Mouse (Mus musculus) neutrophil, adult 5-6 weeks (primary cell): ENCODE results near the gene Rhoa. TPM values are rescaled to one million over a fixed set of nuclear protein-coding genes. Genes with fewer than 3 reads are reported as not detected.

Experiments
- ATAC-seq: fragments of 151-379, 151-347 bp; 2 replicates; pipeline ENCODE4 v1.8.0; 2017; ENCODE audit warnings: mild to moderate bottlenecking, moderate TSS enrichment; ENCODE audit not compliant: insufficient number of reproducible peaks, poor library complexity, low FRiP score, severe bottlenecking; ENCODE audit errors: extremely low read depth
- total RNA-seq: library from RNA; stranded (forward); fragments of 200-1000 nt; gene quantifications from 2 replicates; pipeline ENCODE4 v1.2.3, GENCODE M21; 2017

Gene Rhoa
- total RNA-seq, 1 experiment from 2014 or later, result 547 TPM

DNA sequence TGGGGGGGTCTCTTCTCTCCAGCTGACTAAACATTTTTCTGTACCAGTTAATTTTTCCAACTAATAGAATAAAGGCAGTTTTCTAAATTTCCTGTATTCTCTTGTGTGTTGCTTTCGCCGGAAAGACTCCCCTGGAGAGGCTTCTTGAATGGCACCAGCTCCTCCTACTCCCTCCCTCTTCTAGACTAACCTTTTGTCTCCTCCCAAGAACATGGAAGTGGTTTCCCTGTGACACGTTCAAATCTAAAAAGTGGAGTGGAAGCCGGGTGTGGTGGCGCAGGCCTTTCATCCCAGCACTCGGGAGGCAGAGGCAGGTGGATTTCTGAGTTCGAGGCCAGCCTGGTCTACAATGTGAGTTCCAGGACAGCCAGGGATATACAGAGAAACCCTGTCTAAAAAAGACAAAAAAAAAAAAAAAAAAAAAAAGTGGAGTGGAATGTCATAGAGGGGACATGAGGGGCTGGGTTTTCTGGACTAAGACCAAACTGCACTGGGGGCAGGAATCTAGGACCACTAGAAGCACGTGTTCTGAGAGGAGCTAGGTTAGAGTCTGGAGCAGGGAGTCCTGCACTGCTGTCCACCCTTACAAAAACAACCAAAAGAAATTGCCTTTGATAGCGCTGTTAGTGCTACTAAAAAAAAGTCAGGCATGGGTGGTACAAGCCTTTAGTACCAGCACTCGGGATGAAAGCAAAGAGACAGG is 32.1 kb downstream of the Rhoa start:
- no peak for ATAC-seq

DNA sequence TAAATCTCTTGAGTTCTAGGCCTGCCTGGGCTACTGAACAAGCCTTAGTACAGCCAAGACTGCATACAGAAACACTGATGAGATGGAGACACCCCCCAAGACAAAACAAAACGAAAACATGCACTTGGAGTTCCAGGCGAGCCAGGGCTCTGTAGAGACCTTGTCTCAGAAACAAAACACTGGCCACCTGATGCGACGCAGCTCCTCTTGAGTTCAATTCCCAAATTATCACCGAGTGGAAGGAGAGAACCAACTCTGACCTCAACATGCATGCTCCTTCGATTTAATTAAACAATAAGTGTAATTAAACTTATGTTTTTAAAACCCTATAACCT is 32.6 kb downstream of the Rhoa start:
- ATAC-seq, result no peak

- ATAC-seq, result peak; percentile 72
Measured at GRCm38 (mm10) chr9:108338886-108339781, 33.2 kb downstream of the Rhoa start, which contains the start of gene Gpx1. TSS of gene Gpx1 (plus strand) at chr9:108338903.

- ATAC-seq, result no peak
Measured at GRCm38 (mm10) chr9:108339886-108340257, 33.9 kb downstream of the Rhoa start.

DNA sequence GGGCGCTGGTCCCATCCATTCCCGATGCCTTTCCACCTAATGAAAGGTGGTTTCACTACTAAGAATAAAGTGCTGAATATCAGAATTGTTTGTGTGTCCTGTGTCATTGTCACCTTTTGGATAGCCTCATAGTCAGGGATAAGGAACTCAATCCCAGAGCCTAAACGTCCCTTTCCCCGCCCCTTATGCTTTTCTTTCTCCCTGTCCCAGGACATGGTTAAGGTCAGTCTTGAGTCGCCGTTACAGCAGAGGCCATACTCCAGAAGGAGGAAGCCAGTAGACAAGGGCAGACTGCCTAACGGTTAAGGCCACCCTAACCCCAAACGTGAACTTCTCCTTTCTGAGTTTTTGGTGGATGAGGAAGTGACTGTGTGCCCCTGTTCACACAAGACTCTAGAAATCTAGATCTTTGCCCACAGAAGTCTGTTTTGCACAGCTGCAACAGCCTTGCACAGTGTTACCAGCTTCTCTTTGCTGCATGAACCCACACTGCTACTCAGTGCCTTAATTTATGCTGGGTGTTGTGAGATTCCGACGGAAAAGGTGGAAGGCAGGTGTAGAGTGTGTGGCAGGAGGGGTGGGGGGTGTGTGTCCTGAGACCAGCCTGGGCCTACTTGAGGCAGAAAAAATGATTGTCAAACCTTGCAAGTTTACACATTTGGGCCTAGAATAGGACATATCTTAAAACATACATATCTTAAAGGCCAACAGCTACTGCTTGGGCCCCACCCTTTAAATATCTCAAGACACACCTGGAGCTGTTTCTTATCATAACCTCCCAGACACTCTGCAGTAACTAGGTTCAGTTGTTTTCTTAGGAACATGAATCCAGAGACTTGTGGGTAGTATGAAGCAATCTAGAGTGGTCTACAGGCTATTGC is 34.6 kb downstream of the Rhoa start:
- peak; percentile 67 for ATAC-seq

- no peak for ATAC-seq
Measured at GRCm38 (mm10) chr9:108341139-108341475, 35.2 kb downstream of the Rhoa start.

- no peak for ATAC-seq
Measured at GRCm38 (mm10) chr9:108341801-108342200, 35.9 kb downstream of the Rhoa start.

DNA sequence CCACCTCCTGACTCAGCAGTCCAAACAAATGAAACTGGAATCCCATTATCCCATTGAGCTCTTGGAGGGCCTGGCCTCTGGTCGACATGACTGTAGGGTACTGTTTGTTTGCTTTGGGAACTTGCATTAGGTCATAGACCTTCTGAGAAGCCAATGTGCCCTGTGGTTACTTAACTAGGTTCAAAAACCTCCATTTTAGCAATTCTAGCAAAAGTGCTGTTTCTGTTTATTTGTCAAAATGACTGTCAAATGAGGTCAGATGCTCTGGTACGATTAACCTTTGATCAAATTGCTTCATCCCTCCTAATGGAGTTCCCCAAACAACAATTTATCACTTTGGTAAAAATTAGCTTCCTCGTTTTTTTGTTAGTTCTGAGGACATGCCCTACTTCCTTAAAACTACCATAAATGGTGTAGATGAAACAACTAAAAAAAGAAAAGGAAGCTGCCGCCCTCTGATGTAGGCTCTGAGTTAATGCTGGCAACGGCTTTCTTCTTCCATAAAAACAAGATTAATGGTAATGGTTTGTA is 36.4 kb downstream of the Rhoa start:
- no peak for ATAC-seq

DNA sequence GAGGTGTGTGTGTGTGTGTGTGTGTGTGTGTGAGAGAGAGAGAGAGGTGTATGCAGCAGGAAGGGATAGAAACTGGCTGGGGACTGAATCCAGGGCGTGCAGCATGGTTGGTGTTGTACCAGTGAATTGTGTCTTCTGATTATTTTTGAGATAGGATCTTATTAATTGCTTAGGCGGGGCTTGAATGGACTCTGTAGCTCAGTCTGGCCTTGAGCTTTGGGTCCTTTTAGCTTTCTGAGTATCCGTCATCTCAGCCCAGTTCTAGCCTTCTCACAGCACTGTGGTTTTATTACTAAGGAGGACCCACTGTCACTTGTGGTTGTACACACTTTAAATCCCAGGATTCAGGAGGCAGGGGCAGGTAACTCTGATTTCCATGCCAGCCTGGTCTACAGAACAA is 37.4 kb downstream of the Rhoa start:
- ATAC-seq, result no peak

DNA sequence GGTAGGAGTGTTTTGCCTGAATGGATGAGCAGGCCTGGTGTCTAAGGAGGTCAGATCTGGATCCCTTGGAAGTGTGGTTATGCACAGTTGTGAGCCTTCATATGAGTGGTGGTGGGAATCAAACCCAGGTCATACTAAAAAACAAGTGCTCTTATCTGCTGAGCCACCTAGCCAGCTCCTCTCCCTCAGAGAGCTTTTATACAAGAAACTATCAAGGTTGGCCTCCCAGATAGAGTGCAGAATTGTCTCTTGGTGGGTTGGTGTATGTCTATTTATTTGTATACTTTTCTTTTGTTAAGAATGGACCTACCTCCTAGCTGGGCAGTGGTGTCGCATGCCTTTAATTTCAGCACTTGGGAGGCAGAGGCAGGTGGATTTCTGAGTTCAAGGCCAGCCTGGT is 37.9 kb downstream of the Rhoa start:
- ATAC-seq, result no peak

DNA sequence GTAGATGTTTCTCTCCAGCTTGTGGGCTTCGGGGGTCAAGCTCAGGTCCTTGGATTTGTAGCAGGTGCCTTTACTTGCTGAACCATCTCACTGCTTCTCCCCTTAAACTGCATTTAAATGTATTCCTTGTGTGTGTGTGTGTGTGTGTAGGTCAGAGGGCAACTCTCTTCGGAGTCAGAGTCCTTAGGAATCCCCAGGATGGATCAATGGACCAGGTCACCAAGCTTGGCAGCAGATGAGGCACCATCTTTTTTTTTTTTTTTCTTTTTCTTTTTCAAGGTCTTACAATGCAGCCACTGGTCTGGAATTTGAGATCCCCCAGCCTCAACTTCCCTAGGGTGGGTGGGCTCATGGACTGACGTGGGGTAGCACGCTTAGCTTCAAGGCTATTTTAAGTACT is 38.5 kb downstream of the Rhoa start:
- ATAC-seq, result no peak

GRCm38 (mm10) chr9:108347024-108347423 is 41.1 kb downstream of the Rhoa start:
- ATAC-seq, result no peak

- ATAC-seq, result peak; percentile 85
Measured at GRCm38 (mm10) chr9:108347540-108348289, 41.8 kb downstream of the Rhoa start, which contains the start of gene Usp4. TSS of gene Usp4 (plus strand) at chr9:108347853.

- ATAC-seq, result no peak
Measured at GRCm38 (mm10) chr9:108348290-108348680, 42.4 kb downstream of the Rhoa start.

- ATAC-seq, result no peak
Measured at GRCm38 (mm10) chr9:108349727-108350126, 43.8 kb downstream of the Rhoa start.

DNA sequence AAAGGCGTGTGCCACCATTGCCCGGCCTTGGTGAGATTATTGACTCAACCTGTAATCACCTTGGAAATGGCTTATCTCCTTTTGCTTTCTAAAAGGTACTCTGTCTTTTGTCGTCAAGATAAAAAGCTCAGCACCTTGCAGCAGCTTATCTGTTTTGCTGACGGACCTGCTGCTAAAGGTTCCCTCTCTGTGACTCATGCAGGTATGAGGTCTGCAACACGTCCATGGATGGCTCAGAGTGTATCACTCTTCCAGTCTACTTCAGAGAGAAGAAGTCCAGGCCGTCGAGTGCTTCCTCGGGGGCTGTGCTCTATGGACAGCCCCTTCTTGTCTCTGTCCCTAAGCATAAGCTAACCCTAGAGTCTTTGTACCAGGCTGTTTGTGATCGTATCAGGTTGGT is 72.3 kb downstream of the Rhoa start:
- ATAC-seq, result no peak

DNA sequence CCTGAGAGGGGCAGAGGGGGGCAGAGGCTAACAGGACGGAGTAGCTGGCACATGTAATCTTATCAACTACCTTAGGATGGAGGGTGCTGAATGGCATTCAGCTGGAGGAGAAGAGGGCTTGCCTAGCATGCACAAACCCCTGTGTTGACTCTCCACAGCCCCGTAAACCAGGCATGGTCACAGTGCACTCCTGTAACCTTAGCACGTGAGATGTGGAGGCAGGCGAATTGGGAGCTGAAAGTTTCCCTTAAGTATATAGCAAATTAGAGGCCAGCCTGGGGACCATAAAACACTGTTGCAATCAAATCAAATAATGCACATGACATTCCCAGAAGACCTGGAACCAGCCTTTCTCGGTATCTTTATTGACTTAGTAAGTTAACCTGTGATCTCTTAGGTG is 72.8 kb downstream of the Rhoa start:
- no peak for ATAC-seq

DNA sequence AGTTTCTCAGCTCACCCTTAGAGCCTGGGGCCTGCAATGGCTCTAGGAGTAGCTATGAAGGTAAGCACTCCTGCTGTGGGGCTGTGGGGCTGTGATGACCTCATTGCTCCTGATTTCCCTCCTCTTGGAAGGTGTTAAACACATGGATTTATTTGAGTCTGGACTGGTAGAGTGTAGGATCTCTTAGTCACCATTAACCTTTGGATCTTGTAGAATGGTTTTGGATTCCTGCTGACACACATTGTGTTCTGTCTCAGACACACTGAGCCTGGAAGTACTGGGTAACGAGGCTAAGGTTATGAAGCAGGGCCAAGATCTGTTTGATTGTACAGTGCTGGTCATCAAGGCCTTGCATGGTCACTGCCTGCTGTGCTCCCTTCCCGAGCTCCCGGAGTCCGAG is 73.4 kb downstream of the Rhoa start:
- no peak for ATAC-seq

DNA sequence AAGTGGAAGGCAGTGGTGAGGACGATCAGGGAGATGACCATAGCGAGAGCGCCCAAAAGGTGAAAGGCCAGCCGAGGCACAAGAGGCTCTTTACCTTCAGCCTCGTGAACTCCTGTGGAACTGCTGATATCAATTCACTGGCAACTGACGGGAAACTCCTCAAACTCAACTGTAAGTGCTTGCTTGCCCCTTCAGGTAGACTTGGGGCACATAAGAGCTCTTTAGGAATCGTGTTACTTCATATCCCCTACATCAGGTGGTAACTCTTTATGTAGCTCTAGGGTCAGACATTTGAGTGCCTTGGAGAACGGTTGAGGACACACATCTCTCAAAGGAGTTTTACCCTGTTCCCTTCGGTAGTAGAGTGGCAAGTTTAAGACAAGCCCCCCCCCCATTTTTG is 75.5 kb downstream of the Rhoa start:
- no peak for ATAC-seq
